Mouse (Mus musculus) liver, adult 2 months (tissue): ENCODE results near the gene Ifit1.

Experiments
- CTCF ChIP-seq: fragments of 200-500 bp; IDR thresholded peaks from 2 replicates; pipeline ENCODE4 v1.5.1; 2011; ENCODE audit warnings: low read depth, low read length, control low read depth
- POLR2A ChIP-seq: fragments of 200-500 bp; IDR thresholded peaks from 2 replicates; pipeline ENCODE4 v1.6.1; 2011; ENCODE audit warnings: low read length, control low read depth; ENCODE audit not compliant: insufficient read depth; ENCODE audit errors: extremely low read depth

GRCm38 (mm10) chr19:34650997-34651396 lies 10.3 kb downstream of the Ifit1 start:
- no peak for TF ChIP-seq CTCF
- TF ChIP-seq POLR2A = no peak
